Mouse (Mus musculus) liver, embryonic 11.5 days (tissue): ENCODE measurements at regions not wholly inside any gene's neighbourhood (a gene's known extent, or its start where the extent isn't known, plus 50 kb on each side); places are given as distances from the start of the nearest gene placed in this dataset.

Source experiments
- ATAC-seq: fragments of 200-750 bp; cut with Nextera tagmentation; replicated peaks from 2 replicates; pipeline ENCODE4 v1.8.0; 2017; ENCODE audit warnings: moderate number of reproducible peaks, mild to moderate bottlenecking, moderate TSS enrichment, moderate library complexity; ENCODE audit not compliant: low FRiP score
- DNase-seq: peaks from one replicate; pipeline ENCODE4 v3.0.0-alpha.2; 2017; ENCODE audit warnings: low spot score
- H3K27ac ChIP-seq: fragments of 300-500 bp; sonication (generic); 2 replicates; pipeline ENCODE4 v1.5.1; 2014; ENCODE audit warnings: mild to moderate bottlenecking, low read depth, low read length, control low read depth
- H3K27me3 ChIP-seq: fragments of 300-500 bp; sonication (generic); replicated peaks from 2 replicates; pipeline ENCODE4 v1.6.1; 2014; ENCODE audit warnings: low read length, mixed read lengths; ENCODE audit not compliant: control insufficient read depth, insufficient read depth
- H3K36me3 ChIP-seq: fragments of 300-500 bp; sonication (generic); 2 replicates; pipeline ENCODE4 v1.6.1; 2014; ENCODE audit warnings: mild to moderate bottlenecking, low read length, moderate library complexity, mixed read lengths; ENCODE audit not compliant: control insufficient read depth, insufficient read depth
- H3K4me1 ChIP-seq: fragments of 300-500 bp; sonication (generic); replicated peaks from 2 replicates; pipeline ENCODE4 v1.6.1; 2014; ENCODE audit warnings: low read length, mixed read lengths; ENCODE audit not compliant: control insufficient read depth, insufficient read depth
- H3K4me2 ChIP-seq: fragments of 300-500 bp; sonication (generic); 2 replicates; pipeline ENCODE4 v1.6.1; 2014; ENCODE audit warnings: mild to moderate bottlenecking, control low read depth, moderate library complexity
- H3K4me3 ChIP-seq: fragments of 300-500 bp; sonication (generic); 2 replicates; pipeline ENCODE4 v1.5.1; 2014; ENCODE audit warnings: low read depth, low read length, control low read depth
- H3K9ac ChIP-seq: fragments of 300-500 bp; sonication (generic); 2 replicates; pipeline ENCODE4 v1.6.1; 2014; ENCODE audit warnings: low read depth, low read length, control low read depth
- H3K9me3 ChIP-seq: fragments of 300-500 bp; sonication (generic); 2 replicates; pipeline ENCODE4 v1.6.1; 2016; ENCODE audit warnings: low read length, inconsistent platforms, mixed read lengths; ENCODE audit not compliant: control insufficient read depth
- WGBS: fragments of 180-500 bp; shearing (Covaris S2); extraction: QIAGEN DNeasy Blood & Tissue Kit; methylation state at CpG from one replicate; pipeline ENCODE4 v1.1.7; 2014; 5-methylcytosine and 5-hydroxymethylcytosine counted together

DNA sequence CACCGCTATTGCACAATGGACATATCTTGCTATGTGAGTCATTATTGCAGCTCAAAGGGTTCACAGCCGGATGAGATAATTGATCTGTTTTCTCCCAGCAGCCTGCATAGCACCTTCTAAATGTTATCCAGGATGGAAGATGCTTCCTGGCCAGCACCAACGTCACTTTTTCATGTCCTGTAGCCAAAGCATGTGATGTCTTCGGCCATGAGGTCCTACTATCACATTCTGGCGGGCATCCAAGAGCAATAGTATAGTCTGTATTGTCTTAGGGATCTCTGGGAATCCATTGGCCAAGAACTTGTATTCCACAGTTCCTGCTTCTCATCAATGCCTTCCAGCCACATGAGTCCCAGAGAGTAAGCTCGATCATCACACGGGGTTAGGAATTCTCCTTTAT, 70.6 kb downstream of the Npy start:
- Histone ChIP-seq H3K27me3 (no peaks in the 10 kb centered on the region), H3K4me2 (no peak overlapping the region), H3K9ac (no peak overlapping the region), H3K9me3 (peaks cover 6% of the 10 kb centered on the region; the same call in 1 of the 2 replicates), H3K36me3 (no peaks in the 10 kb centered on the region), H3K27ac (no peak overlapping the region), H3K4me1 (no peaks in the 10 kb centered on the region), H3K4me3 (no peak overlapping the region)
- ATAC-seq (no peak), DNase-seq (no peak)
- WGBS, result 77% methylated on average over 7 of the region's 7 CpGs

- Histone ChIP-seq H3K27me3 (no peaks in the 10 kb centered on the region), H3K4me2 (no peak overlapping the region), H3K36me3 (no peaks in the 10 kb centered on the region), H3K4me1 (no peaks in the 10 kb centered on the region), H3K9ac (no peak overlapping the region), H3K27ac (no peak overlapping the region), H3K4me3 (no peak overlapping the region), H3K9me3 (peaks cover 4% of the 10 kb centered on the region; the same call in 1 of the 2 replicates)
- DNase-seq, result no peak
- no peak for ATAC-seq
- 95% methylated on average over 3 of the region's 3 CpGs for WGBS
Measured at GRCm38 (mm10) chr6:49899146-49899545, 76.6 kb downstream of the Npy start.

- 75% methylated on average over 6 of the region's 6 CpGs for WGBS
- no peak overlapping the region for H3K27ac ChIP-seq
- H3K9ac ChIP-seq, result no peak overlapping the region
- no peaks in the 10 kb centered on the region for H3K36me3 ChIP-seq
- no peak overlapping the region for H3K4me2 ChIP-seq
- DNase-seq (no peak), ATAC-seq (no peak)
- no peak overlapping the region for H3K4me3 ChIP-seq
- no peaks in the 10 kb centered on the region for H3K27me3 ChIP-seq
- no peaks in the 10 kb centered on the region for H3K9me3 ChIP-seq
- no peaks in the 10 kb centered on the region for H3K4me1 ChIP-seq
Measured at GRCm38 (mm10) chr6:49901512-49901911, 79.0 kb downstream of the Npy start.

GRCm38 (mm10) chr6:49904001-49904400, 81.5 kb downstream of the Npy start:
- ATAC-seq (no peak), DNase-seq (no peak)
- H3K4me2 ChIP-seq, result no peak overlapping the region
- no peaks in the 10 kb centered on the region for H3K27me3 ChIP-seq
- H3K36me3 ChIP-seq, result no peaks in the 10 kb centered on the region
- 77% methylated on average over 6 of the region's 6 CpGs for WGBS
- no peak overlapping the region for H3K4me3 ChIP-seq
- no peaks in the 10 kb centered on the region for H3K4me1 ChIP-seq
- H3K9ac ChIP-seq, result no peak overlapping the region
- no peak overlapping the region for H3K27ac ChIP-seq
- H3K9me3 ChIP-seq, result no peaks in the 10 kb centered on the region

DNA sequence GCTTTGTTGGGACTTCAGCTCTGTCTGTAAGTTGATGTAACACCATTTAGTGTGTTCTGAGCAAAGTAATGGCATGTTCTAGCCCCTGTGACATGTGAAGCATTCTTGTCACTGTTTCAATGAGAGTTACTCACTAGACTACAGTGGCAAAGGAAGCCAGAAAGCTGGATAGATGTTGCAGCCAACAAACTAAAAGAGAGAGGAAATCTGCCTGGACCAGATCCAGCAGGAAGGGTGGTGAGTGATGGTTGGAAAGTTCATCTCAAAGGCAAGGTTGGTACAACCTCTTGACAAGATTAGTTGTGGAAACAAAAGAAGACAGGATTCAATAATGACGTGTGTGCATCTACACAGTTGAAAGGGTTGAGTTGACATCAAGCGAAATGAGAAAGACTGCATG, 83.9 kb downstream of the Npy start:
- ATAC-seq, result no peak
- 76% methylated on average over 2 of the region's 2 CpGs for WGBS
- Histone ChIP-seq H3K4me3 (no peak overlapping the region), H3K4me2 (no peak overlapping the region), H3K36me3 (no peaks in the 10 kb centered on the region), H3K9me3 (no peaks in the 10 kb centered on the region), H3K9ac (no peak overlapping the region), H3K4me1 (no peaks in the 10 kb centered on the region), H3K27ac (no peak overlapping the region), H3K27me3 (no peaks in the 10 kb centered on the region)
- DNase-seq, result no peak

DNA sequence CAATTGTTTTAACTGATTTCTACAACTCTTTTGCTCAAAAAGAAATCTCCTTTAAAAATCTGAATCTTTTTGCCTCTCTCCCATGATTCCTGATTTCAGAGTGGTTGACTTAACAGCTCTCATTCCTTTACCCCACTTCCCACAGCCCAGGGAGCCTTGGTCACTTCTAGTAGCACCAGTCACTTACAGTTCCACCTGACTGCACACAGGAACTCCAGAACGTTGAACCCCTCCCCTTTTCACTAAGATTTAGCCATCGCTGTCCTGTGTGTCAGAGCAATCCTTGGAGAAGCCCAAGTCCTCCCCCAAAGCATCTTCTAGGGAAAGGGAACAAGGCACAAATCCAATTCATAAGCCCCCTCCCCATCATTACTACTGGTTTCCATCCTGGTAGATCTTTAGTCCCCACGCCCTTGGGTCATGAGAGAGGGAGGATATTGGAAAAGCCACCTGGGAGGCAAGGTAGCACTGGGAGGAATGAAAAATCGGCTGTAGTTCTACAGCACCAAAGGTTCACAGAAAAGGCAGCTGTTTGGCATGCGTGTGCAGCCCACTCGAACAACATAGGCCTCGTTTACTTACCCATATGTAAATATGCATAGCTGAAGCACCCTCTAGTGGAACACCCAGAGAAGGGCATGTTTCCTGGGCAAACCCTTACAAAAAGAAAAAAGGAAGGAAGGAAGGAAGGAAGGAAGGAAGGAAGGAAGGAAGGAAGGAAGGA, 96.7 kb downstream of the Npy start:
- no peak overlapping the region for H3K4me3 ChIP-seq
- H3K4me1 ChIP-seq, result no peaks in the 10 kb centered on the region
- no peaks in the 10 kb centered on the region for H3K36me3 ChIP-seq
- no peak overlapping the region for H3K4me2 ChIP-seq
- H3K9ac ChIP-seq, result no peak overlapping the region
- H3K9me3 ChIP-seq, result no peaks in the 10 kb centered on the region
- ATAC-seq (no peak), DNase-seq (no peak)
- no peaks in the 10 kb centered on the region for H3K27me3 ChIP-seq
- 55% methylated on average over 7 of the region's 7 CpGs for WGBS
- no peak overlapping the region for H3K27ac ChIP-seq

GRCm38 (mm10) chr6:49919813-49920170, 97.3 kb downstream of the Npy start:
- Histone ChIP-seq H3K4me2 (no peak overlapping the region), H3K36me3 (no peaks in the 10 kb centered on the region), H3K9me3 (no peaks in the 10 kb centered on the region), H3K9ac (no peak overlapping the region), H3K27ac (no peak overlapping the region), H3K27me3 (no peaks in the 10 kb centered on the region), H3K4me1 (no peaks in the 10 kb centered on the region), H3K4me3 (no peak overlapping the region)
- no peak for ATAC-seq
- WGBS, result 84% methylated on average over 1 of the region's 1 CpGs
- no peak for DNase-seq

- Histone ChIP-seq H3K9me3 (no peaks in the 10 kb centered on the region), H3K27me3 (no peaks in the 10 kb centered on the region), H3K36me3 (no peaks in the 10 kb centered on the region), H3K27ac (no peak overlapping the region), H3K4me1 (no peaks in the 10 kb centered on the region), H3K4me3 (no peak overlapping the region), H3K4me2 (no peak overlapping the region), H3K9ac (no peak overlapping the region)
- ATAC-seq (no peak), DNase-seq (no peak)
- WGBS, result 78% methylated on average over 5 of the region's 5 CpGs
Measured at GRCm38 (mm10) chr6:49924296-49924695, 101.8 kb downstream of the Npy start.

- WGBS, result 77% methylated on average over 4 of the region's 4 CpGs
- Histone ChIP-seq H3K4me3 (no peak overlapping the region), H3K9ac (no peak overlapping the region), H3K9me3 (no peaks in the 10 kb centered on the region), H3K27ac (no peak overlapping the region), H3K4me2 (no peak overlapping the region), H3K27me3 (no peaks in the 10 kb centered on the region), H3K4me1 (no peaks in the 10 kb centered on the region), H3K36me3 (no peaks in the 10 kb centered on the region)
- ATAC-seq (no peak), DNase-seq (no peak)
Measured at GRCm38 (mm10) chr6:49928075-49928474, 105.6 kb downstream of the Npy start.
